Mouse (Mus musculus): Measurements from ENCODE around the gene Dpp8.

Dpp8 gene

DNA sequence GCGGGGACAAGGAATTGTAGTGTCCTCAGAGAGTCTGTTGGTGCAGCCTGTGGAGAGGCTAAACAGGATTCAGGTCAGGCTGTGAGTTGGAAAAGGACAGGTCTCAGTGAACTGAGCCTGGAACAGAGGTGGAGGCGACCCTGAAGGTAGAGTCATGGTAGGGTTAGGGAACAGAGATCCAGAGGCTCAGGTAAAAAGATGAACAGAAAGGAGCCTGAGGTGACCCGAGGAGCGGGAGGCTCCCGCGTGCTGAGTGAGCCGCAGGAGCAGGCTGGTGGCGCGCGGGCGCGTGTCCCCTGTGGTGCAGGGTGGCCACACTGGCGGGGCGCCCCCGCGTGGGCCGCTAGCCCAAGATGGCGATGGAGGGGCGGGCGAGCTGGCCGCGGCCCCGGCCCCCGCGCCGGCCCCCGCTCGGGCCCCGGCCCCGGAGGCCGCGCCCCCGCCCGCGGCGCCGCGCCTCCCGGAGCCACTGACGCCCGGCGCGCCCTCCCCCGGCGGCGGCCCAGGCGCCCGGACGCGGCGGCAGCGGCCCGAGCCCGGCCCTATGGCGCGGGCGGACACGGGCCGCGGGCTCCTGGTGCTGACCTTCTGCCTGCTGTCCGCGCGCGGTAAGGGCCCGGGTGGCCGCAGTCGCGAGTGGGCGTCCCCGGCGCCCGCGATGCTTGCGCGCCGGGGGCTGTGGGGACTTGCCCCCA, 68.9 kb downstream of the Dpp8 start, which contains the start of gene Igdcc4:
Igdcc4 (plus strand) TSS at position 496 of the 695 bp plus-strand sequence.
- DNase-seq = no peak

DNA sequence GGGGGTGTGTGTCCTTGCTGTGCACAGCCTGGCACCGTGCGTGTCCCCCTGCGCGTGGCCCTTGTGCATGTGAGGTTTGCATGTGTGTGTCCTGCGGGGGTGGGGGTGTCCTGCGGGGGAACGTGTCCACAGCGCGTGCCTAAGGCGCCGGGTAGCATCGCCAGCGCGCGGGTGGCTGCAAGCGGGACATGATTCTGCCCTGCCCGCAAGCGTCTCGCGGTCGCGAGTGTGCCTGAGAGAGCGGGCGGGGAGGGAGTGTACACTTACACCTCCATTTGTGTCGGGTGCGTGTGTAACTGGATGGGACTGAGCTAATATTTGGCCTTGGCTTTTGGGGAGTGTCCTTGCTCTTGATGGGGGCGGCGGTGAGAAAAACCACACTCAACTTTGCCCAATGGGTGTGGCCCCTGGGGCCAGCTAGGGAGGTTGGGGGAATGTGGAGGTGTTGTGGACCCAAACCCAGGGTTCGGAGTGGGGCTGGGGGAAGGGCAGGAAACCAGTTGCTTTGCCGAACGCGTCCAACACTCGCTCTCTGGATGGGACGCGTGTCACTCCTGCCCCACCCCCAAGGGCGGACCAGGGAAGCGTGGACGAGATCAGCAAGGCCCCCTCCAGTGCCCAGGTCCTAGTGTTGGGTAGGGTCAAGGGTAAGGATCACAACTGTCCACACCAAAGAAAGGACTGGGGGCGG, 69.6 kb downstream of the Dpp8 start:
- DNase-seq = no peak

DNA sequence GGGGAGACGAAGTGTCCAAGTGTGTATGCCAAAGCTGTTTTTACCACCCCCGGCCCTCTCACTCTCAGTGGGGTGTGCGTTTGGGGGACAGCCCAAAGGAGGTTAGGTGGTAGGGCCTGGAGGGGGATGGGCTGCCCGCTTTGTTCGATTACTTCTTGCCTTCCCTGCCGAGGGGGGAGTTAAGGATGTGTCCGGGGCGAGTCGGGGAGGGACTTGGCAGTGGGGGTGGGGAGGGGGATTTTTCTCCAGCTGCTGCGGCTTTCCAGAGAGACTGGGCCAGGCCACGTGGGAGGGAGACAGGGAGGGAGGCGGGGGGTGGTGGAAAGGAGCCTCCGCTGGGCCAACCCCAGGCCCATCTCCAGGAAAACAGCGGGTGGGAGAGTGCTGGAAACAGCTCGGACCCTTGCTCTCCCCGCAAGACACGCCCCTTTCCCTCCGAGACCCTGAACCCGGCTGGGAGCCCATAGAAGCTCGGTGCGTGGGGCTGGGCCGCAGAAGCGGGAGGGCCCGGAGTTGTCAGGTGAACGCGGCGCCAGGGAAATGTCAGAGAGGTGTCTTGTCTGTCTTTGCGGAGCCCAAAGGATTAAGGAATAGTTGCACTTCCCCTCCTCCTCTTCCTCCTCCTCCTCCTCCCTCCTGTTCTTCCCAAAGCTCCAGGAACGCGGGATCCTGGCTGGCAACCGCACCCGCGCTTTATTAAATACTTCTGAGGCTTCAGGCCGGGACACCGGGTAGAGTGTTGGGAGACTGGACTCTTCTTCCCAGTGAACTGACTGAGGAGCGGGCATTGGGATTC, 70.4 kb downstream of the Dpp8 start:
- no peak for DNase-seq

DNA sequence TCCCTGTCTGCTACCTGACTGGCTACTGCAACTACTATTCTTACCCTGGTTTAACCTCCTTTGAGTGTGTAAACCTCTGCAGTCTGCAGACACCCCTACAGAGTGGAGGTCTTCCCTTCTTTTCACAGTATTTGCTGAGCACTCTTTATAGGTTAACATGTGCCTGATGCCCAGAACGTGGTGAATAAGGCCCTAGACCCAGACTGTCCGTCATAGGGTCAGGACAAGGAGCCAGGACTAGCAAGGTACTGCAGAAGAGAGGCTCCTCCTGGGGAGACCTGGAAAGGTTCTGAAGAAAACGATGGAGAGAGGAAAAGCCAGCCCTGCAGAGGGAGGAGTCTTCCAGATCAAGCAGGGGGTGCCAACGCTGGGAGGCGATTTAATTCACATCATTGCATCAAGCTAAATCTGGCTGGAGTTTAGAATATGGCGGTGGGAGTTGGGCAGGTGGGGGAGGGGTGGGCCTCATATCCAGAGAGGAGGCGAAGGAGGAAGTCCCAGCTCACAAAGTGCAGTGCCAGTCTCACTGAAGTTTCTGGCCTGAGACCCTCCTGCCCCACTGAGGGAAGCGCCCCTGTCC, 71.0 kb downstream of the Dpp8 start:
- DNase-seq = no peak

DNA sequence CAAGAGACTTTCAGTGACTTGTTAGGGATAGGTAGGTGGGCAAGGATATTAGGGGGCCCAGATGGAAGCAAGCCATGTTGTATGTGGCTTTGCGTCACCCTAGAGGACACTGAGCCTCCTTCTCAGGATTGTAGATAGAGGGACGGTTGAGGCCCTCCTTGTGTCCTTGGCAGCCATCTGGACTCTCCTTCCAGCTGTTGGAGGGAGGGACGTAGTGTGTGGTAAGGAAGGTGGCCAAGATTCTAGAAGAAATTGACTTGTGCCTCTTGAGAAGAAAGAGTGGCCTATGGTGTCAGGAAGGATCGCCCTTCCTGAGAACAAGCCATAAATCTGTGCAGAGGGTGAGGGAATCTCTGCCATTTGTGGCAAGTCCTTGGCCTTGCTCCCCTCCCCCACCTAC, 74.6 kb downstream of the Dpp8 start:
- no peak for DNase-seq

DNA sequence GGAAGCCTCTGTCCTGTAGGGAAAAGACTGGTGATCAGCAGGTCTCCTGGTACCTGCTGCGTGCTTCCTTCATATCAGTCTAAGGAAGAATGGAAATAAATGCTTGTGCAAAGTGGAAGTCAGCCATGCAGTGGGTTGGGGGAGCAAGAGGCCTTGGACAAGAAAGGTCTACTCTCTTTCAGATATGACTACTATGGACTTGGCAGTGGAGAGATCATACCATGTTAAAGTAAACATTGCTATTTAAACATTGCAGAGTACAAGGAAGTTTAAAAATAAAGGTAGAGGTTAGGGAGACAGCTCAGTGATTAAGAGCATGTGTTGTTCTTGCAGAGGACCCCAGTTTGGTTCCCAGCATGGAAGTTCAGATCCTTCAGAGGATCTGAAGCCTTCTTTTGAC, 75.7 kb downstream of the Dpp8 start:
- no peak for DNase-seq

DNA sequence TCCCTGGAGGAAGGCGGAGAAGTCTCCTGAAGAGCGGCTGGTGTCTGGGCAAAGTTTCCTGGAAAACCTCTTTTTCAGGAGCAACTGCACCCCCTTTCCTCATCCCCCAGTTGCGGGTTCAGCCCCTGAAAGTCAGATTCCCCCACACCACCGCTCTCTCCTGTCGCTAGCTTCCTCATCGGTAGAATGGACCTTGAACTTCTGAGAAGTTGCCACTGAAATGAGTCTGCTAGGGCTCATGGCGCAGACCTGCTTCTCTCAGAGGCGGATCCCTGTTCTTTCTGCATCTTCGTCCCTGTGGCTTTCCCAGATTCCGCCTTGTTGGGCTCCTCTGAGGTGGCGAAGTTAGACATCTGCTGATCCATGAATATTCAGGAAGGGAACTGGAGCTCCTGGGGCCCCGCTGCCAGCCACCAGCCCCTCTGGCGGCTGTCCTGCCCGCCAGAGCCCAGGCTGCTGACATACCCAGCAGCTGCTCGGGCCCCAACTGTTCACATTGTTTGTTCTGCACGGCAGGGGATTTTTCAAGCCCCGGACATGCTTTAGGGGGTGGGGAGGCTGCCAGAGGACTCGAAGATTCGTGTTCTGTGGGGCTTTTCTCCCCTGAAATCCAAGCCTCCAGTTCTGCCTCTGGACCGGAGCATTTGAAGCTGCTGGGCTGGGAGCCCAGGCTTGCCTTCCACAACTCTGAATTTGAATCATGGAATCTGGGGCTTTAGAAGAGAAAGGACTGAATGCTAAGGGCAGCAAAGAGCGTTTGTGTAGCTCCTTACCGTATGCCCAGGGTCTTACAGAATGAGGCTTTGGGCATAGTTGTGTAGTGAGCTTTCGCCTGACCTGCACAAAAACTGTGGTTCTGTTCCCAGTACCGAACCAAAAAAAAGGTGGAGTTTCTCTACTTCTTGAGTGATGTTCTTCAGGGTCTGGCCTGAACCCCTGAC, 77.2 kb downstream of the Dpp8 start:
- DNase-seq = no peak

DNA sequence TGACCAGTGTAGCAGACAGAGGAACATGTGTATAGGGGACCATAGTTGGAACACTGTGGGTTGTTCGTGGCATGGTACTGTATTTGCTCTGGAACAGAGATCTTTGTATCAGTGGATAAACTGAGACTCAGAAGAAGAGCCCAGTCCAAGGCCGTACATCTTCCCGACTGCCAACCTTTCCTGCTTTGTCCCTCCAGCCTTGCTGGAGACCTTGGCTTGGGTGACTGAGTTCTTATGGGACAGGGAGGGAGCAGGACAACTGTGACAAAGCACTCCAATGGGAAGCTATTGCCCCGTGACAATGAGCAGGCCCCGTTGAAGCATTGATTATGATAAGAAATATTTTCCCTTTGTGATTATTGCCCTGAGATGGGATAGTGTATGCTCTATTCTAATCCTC, 79.5 kb downstream of the Dpp8 start:
- no peak for DNase-seq

DNA sequence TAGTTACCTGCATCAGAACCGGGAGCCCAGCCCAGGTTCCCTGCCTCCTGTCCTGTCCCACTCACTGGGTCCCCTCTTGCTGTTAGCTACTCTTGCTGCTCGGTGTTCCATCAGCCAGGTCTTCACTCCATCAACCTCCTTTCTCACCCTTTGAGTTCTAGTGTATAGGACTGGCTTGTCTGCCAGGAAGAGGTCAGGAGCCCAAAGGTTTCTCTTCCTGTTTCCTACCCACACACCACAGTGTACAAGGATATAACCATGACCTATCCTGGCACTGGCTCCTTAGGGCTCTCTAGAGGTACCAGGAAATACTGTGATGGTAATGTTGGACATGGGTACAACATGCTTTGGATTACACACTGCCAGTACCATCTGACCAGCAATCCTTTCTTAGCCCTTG, 81.5 kb downstream of the Dpp8 start:
- no peak for DNase-seq

DNA sequence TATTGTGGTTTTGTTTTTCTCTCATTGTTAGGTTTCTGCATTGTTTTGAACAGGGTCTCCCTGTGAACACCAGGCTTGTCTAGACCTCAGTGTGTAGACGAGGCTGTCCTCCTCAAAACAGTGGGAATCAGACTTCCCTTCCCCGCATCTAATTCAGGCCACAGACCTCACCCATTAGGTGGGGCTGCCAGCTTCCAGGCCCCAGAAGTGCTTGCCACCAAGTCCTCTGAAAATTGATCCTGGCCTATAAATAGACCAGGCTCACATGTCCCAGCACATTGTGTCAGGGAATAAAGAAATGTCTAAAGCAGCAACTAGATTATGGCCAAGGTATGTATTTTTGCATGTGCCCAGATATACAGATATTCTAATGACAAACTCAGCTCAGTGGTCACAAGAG, 83.7 kb downstream of the Dpp8 start:
- no peak for DNase-seq

DNA sequence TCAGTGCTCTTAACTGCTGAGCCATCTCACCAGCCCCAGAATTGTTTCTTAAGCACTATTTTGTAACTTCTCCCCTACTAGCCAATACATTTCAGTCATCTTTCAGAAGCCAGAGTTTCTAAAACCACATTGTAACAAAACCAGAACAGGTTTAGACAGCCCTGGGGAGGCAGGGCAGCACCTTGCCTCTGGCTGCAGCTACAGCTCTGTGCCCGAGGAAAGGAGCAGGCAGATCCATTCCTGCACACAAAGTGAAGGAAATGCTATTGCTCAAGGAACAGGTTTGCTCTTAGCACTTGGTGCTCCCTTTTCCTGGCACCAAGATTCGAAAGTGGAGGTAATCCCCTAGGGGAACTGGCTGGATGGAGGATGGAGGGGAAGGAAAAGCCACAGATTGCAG, 85.3 kb downstream of the Dpp8 start:
- no peak for DNase-seq

DNA sequence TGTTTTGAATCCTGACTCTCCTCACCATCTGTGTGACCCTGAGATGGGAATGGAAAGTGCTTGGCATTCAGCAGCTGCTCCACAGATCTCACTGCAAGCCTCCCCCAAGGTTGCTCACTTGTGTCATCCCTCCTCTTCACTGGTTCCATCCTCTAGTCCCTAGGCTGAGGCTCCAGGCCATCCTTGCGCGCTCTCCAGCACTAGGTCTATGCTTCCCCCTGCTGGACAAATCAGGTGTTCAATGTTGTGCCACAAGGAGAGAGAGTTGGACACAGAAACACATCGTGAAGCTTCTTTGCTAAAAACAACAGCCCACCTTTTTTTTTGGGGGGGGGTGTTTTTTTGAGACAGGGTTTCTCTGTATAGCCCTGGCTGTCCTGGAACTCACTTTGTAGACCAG, 88.7 kb downstream of the Dpp8 start:
- DNase-seq = peak; percentile 59

DNA sequence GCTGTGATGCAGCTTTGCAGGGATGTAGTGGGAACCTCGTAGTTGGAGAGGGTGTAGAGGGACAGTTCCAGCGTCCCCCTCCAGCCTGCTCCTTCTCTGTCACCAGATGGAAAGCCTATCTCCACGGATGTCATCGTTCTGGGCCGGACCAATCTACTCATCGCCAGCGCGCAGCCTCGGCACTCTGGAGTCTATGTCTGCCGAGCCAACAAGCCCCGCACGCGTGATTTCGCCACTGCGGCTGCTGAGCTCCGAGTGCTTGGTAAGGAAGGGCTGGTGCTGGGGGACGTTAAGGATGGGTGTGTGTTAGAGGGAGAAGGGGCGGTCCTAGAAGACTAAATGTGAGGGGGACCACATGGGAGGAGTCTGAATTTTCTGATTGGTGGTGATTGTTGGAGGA, 90.3 kb downstream of the Dpp8 start:
- no peak for DNase-seq

DNA sequence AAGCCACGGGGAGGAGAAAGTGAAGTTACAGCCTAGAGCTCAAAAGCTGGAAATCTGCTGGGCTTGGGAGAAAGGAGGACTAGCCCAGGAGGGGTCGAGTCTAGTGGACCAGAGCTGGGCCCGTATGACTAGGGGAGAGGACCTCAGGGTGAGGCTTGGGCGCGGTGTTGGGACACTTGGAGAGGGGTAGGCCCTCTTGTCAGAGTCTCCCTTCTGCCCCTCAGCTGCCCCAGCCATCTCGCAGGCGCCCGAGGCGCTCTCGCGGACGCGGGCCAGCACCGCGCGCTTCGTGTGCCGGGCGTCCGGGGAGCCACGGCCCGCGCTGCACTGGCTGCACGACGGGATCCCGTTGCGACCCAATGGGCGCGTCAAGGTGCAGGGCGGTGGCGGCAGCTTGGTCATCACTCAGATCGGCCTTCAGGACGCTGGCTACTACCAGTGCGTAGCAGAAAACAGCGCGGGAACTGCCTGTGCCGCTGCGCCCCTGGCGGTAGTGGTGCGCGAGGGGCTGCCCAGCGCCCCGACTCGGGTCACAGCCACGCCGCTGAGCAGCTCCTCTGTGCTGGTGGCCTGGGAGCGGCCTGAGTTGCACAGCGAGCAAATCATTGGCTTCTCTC, 91.4 kb downstream of the Dpp8 start:
- DNase-seq = peak; percentile 50

DNA sequence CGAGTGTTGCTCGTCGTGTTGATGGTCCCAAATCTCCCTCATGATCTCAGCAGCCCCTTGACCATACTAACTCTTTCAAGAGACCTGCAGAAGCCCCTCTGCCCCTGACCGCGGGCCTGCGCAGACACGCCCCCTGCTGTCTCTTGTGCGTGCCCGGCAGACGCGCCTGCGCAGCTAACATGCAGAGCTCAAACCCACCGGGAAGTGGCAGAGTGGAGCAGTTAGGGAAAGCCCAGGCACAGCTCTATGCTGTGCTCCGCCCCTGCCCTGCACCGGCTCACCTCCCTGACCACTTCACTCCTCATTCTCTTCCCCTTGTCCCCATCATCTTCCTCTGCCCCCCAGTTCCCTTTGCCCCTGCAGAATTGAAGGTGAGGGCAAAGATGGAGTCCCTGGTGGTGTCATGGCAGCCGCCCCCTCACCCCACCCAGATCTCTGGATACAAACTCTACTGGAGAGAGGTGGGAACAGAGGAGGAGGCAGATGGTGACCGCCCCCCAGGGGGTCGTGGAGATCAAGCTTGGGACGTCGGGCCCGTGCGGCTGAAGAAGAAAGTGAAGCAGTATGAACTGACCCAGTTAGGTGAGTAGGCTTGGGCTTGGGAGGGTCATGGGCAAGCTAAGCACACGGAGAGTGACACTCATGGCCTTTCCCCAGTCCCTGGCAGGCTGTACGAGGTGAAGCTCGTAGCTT, 96.1 kb downstream of the Dpp8 start:
- peak; percentile 71 for DNase-seq

DNA sequence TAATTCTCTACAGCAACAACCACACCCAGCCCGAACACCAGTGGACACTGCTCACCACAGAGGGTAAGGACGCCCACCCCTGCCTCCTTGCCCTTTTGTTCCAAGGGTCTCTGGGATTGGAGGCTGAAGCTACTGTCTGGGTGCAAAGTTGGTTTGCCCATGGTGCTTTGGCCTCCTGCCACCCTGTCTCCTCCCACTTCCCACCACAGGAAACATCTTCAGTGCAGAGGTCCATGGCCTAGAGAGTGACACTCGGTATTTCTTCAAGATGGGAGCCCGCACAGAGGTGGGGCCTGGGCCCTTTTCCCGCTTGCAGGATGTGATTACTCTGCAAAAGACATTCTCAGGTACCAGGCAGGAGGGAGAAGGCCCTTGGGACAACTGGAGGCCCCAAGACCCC, 99.5 kb downstream of the Dpp8 start:
- DNase-seq = no peak
